Mouse (Mus musculus) megakaryocyte-erythroid progenitor cell, adult 5 weeks (primary cell): ENCODE data around the gene Usp33. TPM values are rescaled to one million over a fixed set of nuclear protein-coding genes. Genes with fewer than 3 reads are reported as not detected.

ENCODE experiments used
- polyA plus RNA-seq: library from polyadenylated mRNA; stranded (reverse); fragments of >175 nt; gene quantifications from 2 replicates; pipeline ENCODE4 v1.2.3, GENCODE M21; 2012

Gene Usp33
- polyA plus RNA-seq = 20.5 and 21.3 TPM in 2 replicates

GRCm38 (mm10) chr3:152345732-152346632 is at the start of gene Usp33:
Gene Usp33 (plus strand): TSS chr3:152346478.

GRCm38 (mm10) chr3:152339862-152340557 is 6.3 kb upstream of the Usp33 start, which contains the start of gene Miga1:
Gene Miga1 (minus strand): TSS chr3:152340407.

GRCm38 (mm10) chr3:152395350-152396277 is 49.3 kb downstream of the Usp33 start, which contains the start of gene Zzz3:
Gene Zzz3 (plus strand): TSS chr3:152395473.

Other genes starting within 250 kb of the Usp33 start
- gene Gipc2, start 180.2 kb upstream of the Usp33 start, polyA plus RNA-seq = not detected in 2 replicates
- gene Dnajb4, start 136.2 kb upstream of the Usp33 start, polyA plus RNA-seq = 3.7 and 4.1 TPM in 2 replicates
- gene Fubp1, start 136.1 kb upstream of the Usp33 start, polyA plus RNA-seq = 323 and 332 TPM in 2 replicates
- gene Nexn, start 80.1 kb upstream of the Usp33 start, polyA plus RNA-seq = 0.06 and 0.08 TPM in 2 replicates
- 13.9 and 21.4 TPM in 2 replicates for gene Miga1, start 6.1 kb upstream of the Usp33 start, polyA plus RNA-seq
- gene Zzz3, start 49.0 kb downstream of the Usp33 start, polyA plus RNA-seq = 19.2 and 19.3 TPM in 2 replicates